Mouse (Mus musculus): ENCODE data around the gene Slc46a3.

Slc46a3 gene

DNA sequence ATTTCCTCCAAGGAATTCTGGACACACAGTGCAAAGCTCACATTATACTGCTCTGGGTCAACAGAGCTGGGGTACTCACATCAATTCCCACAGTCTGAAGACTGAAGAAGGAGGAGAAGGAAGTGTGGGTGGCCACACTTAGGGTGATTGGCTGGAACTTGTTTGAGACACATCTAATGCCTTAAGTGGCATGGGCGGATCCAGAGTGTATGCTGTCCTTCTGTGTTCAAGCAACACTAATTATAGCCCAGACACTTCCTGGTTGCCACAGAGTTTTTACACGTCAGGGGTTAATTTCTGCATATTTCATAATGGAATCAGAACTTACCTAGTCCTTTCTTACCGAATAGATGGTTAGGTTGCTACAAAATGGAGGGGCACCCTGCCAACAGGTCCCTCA, 49.3 kb downstream of the Slc46a3 start:
- DNase-seq (ENCODE audit: low spot score): no peak

DNA sequence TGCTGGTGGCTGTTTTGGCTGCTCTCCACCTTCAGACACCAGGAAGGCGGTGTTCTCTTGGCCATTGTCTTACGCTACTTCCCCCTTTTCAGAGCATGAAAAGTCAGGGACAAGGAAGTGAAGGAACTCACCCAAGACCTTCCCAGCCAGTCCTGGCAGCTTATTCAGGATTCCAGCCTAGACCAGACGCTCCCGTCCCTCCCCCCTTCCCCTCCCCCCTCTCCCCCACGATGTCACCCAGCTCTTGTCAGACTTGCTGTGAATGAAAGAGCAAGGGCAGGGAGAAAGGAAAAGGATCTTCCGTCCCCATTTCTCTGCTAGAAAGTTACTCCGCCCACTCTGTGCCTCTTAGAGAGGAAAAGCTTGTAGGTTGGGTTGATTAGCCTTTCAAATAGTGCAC, 51.3 kb downstream of the Slc46a3 start:
- no peak for DNase-seq (ENCODE audit: low spot score)

DNA sequence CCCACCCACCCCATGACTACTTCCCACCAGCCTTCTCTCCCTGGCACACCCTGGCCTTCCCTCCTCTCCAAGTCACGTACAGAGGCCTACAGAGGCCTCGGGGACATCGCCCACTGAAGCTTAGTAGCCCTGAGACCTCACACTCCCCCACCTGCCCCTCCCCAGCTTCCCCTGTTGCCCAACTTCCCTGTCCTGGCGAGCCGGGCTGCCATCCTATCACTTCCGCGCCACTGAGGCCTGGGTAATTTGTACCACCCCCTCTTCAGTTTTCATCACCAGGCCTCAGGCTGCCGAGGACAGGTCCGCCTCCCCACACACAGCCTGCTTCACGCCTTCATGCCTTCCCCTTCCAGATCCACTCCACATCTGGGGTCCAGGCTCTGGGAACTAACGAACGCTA, 55.2 kb downstream of the Slc46a3 start:
- DNase-seq (ENCODE audit: low spot score): no peak

DNA sequence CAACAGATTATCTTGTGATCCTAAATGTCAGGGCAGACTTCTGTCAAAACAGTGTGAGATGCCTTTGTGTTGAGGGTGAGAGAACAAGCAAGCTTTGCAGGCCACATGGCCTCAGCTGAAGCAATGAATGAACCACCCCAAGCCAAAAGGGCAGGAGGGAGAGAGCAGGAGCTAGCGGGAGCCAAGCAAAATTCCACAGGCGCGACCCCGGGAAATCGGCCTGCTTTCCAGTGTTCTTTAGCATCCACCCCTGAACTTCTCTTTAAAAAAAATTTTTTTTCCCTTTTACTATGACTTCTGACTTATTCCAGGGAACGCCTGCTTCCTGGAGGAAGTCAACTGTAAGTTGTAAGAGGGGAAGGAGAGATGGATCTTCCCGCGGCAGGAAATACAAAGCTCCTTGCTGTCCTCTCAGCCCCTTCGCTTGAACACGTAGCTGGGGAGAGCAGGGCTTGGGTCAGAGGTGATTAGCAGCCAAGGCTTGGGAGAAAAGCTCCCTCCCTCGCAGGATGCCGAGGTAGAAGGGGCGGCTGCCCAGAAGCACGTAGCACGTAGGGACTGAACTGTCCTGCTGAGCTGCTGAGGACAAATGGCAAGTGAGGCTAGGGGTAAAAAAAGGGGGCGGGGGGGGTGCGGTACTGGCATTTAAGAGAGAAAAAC, 59.6 kb downstream of the Slc46a3 start:
- DNase-seq (ENCODE audit: low spot score): no peak

DNA sequence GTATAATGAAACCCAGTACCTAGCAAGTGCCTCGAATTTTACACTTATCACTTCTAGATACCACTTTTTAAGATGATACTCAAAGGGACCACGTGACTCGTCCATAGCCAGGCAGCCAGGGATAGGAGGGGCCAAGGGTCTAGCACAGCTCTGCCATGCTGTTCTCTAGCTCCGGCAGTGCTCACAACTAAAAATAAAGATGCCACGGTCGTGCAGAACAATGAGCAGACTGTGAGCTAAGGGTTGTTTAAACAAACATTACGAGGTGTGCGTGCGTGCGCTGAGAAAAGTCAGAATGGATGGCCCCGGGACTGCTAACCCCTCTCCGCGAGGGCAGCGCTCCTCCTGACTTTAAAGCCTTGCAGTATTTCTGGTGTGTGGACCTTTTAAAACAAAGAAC, 61.8 kb downstream of the Slc46a3 start:
- no peak for DNase-seq (ENCODE audit: low spot score)

DNA sequence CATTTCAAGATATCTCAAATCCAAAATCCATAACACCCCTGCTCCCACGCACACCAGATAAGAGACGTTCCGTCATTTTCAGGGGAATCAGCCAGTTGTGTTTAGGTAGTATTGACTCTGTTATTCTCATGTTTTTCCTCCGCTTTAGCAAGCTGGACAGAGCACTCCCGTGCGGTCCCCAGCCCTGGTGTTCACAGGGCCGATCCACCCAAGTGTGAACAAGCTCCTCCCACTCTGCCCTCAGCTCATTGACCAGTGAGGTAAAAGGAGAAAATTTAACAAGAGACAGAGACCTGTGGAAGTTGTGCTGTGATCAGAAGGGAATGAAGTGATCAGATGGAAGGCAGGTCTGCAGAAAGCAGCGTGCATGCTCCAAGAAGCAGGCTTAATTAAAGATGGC, 65.8 kb downstream of the Slc46a3 start:
- no peak for DNase-seq (ENCODE audit: low spot score)
